Mouse (Mus musculus) brain, embryonic 14.5 days (tissue): ENCODE measurements at regions not wholly inside any gene's neighbourhood (a gene's known extent, or its start where the extent isn't known, plus 50 kb on each side); places are given as distances from the start of the nearest gene placed in this dataset.

Experiments
- CTCF ChIP-seq: fragments of 200-500 bp; IDR thresholded peaks from 2 replicates; pipeline ENCODE4 v1.5.1; 2012; ENCODE audit warnings: inconsistent platforms, mild to moderate bottlenecking, moderate library complexity, borderline replicate concordance; ENCODE audit not compliant: insufficient read depth, insufficient read length; ENCODE audit errors: extremely low read depth
- POLR2A ChIP-seq: fragments of 200-500 bp; IDR thresholded peaks from 2 replicates; pipeline ENCODE4 v1.6.1; 2012; ENCODE audit warnings: mild to moderate bottlenecking, inconsistent platforms, borderline replicate concordance; ENCODE audit not compliant: poor library complexity, insufficient read depth, insufficient read length, severe bottlenecking; ENCODE audit errors: extremely low read depth

GRCm38 (mm10) chr12:7919709-7920324 lies 57.6 kb upstream of the Apob start:
- TF ChIP-seq CTCF (no peak), POLR2A (no peak)
